Mouse (Mus musculus): ENCODE measurements at regions not wholly inside any gene's neighbourhood (a gene's known extent, or its start where the extent isn't known, plus 50 kb on each side); places are given as distances from the start of the nearest gene placed in this dataset.

- WGBS = 92% methylated on average over 3 of the region's 3 CpGs
- Histone ChIP-seq H3K36me3 (no peaks in the 10 kb centered on the region), H3K9ac (no peak overlapping the region), H3K4me2 (no peak overlapping the region), H3K4me1 (replicated peaks) (peaks cover 4% of the 10 kb centered on the region; the same call in 1 of the 2 replicates), H3K27me3 (no peaks in the 10 kb centered on the region), H3K4me3 (no peak overlapping the region), H3K27ac (replicated peaks) (no peak overlapping the region), H3K9me3 (peaks cover 5% of the 10 kb centered on the region; the same call in 1 of the 2 replicates)
- ATAC-seq (ENCODE audit: low read depth) = no peak
These were observed 53.9 kb upstream of the Maml3 start for GRCm38 (mm10) chr3:52158788-52159260.

DNA sequence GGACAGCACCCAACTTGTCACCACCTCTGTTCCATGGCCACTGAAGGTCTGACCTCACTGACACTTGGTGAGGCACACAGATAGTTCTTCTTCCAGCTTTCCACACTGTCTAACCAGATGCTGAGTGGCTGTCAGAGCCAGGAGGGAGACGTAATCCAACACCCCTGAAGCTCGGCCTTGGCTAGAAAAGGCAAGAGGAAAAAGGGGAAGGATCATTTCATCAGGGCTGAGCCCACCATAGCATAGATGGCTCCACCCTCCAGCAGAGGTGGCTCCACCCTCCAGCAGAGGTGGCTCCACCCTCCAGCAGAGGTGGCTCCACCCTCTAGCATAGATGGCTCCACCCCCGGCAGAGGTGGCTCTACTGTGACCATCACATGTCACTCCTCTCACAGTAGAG, 56.8 kb upstream of the Maml3 start:
- no peak overlapping the region for H3K4me2 ChIP-seq
- no peaks in the 10 kb centered on the region for H3K27me3 ChIP-seq
- H3K36me3 ChIP-seq = no peaks in the 10 kb centered on the region
- 74% methylated on average over 3 of the region's 3 CpGs for WGBS
- peaks cover 10% of the 10 kb centered on the region; the same call in 1 of the 2 replicates for H3K4me1 ChIP-seq (replicated peaks)
- ATAC-seq (ENCODE audit: low read depth) = no peak
- H3K9me3 ChIP-seq = no peaks in the 10 kb centered on the region
- no peak overlapping the region for H3K9ac ChIP-seq
- H3K4me3 ChIP-seq = no peak overlapping the region
- no peak overlapping the region for H3K27ac ChIP-seq (replicated peaks)

GRCm38 (mm10) chr3:52163990-52164389, 59.1 kb upstream of the Maml3 start:
- peak overlapping the region; percentile 47 for H3K4me2 ChIP-seq
- no peaks in the 10 kb centered on the region for H3K9me3 ChIP-seq
- WGBS = 42% methylated on average over 16 of the region's 16 CpGs
- no peaks in the 10 kb centered on the region for H3K27me3 ChIP-seq
- H3K36me3 ChIP-seq = no peaks in the 10 kb centered on the region
- H3K4me1 ChIP-seq (replicated peaks) = peaks cover 10% of the 10 kb centered on the region; the same call in 1 of the 2 replicates
- peak; percentile 27 for ATAC-seq (ENCODE audit: low read depth)
- no peak overlapping the region for H3K27ac ChIP-seq (replicated peaks)
- peak overlapping the region; percentile 28 for H3K9ac ChIP-seq
- 0 out of 2 replicates have a peak overlapping the region, but pooled peaks have one; percentile 14 for H3K4me3 ChIP-seq

DNA sequence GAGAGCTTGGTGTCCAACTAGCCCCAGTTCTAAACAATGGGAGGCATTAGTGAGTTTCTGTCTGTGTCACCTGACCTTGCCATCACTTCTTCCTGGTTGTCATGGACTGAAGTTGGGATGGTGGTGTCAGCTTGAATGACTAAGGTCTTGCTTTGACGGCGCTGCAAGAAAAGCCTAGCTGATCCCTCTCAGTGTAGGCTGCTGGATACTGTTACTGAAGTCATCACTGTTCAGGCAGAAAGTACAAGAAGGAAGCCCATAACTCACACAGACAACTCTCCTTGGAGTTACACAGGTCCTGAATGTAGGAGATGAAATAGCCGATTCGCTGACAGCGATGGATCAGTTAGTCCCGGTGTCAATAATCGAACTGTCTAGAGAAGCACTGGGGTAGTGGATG, 62.5 kb upstream of the Maml3 start:
- no peak overlapping the region for H3K4me3 ChIP-seq
- ATAC-seq (ENCODE audit: low read depth) = no peak
- 90% methylated on average over 7 of the region's 7 CpGs for WGBS

DNA sequence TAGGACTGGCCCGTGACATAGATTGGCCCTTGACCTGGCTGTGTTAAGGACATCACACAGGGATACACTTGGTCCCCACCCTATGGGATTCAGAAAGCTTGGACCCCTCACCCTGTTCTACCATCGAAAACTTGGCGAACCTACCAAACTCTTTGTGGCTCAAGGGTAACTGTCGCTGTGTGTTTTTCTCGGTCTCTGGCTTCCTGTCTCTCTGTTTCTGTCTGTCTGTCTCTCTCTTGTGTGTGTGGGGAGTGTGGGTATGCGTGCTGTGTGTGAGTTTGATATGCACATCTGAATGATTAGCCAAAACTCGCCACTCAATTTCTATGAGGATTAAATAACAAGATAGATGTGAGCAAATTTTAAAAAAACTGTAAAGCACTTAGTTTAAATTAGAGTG, 66.0 kb upstream of the Maml3 start:
- 93% methylated on average over 7 of the region's 7 CpGs for WGBS
- no peaks in the 10 kb centered on the region for H3K9me3 ChIP-seq
- H3K27me3 ChIP-seq = no peaks in the 10 kb centered on the region
- H3K36me3 ChIP-seq = no peaks in the 10 kb centered on the region
- no peak overlapping the region for H3K4me2 ChIP-seq
- H3K4me3 ChIP-seq = no peak overlapping the region
- no peak overlapping the region for H3K27ac ChIP-seq (replicated peaks)
- no peak for ATAC-seq (ENCODE audit: low read depth)
- H3K4me1 ChIP-seq (replicated peaks) = peaks cover 3% of the 10 kb centered on the region; the same call in 1 of the 2 replicates
- H3K9ac ChIP-seq = no peak overlapping the region

More for the DNA sequence above, 62.5 kb upstream of the Maml3 start:
- no peaks in the 10 kb centered on the region for H3K36me3 ChIP-seq
- no peak overlapping the region for H3K9ac ChIP-seq
- H3K4me2 ChIP-seq = no peak overlapping the region
- peaks cover 10% of the 10 kb centered on the region; the same call in 1 of the 2 replicates for H3K4me1 ChIP-seq (replicated peaks)
- H3K9me3 ChIP-seq = no peaks in the 10 kb centered on the region
- no peaks in the 10 kb centered on the region for H3K27me3 ChIP-seq
- H3K27ac ChIP-seq (replicated peaks) = no peak overlapping the region

DNA sequence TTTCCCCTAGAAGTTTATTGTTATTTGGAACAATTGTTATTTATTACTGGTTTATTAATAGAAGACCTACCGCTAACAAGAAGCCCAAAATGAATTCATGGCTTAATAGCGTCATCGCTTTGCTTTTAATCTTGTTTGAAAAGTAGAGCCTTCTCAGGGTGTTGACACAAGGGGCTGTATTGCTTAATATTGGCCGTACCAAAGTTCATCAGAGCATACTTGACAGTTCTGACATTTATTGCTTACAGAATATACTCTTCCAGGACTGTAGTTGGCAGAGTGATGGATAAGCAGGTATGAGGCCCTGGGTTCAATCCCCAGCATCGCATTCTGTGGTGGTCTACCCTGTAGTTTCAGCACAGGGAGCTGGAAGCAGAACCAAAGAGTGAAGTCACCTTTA, 66.4 kb upstream of the Maml3 start:
- H3K4me2 ChIP-seq = no peak overlapping the region

GRCm38 (mm10) chr3:52173490-52173889, 68.6 kb upstream of the Maml3 start:
- Histone ChIP-seq H3K4me1 (replicated peaks) (peaks cover 11% of the 10 kb centered on the region), H3K4me2 (no peak overlapping the region), H3K27me3 (no peaks in the 10 kb centered on the region), H3K27ac (replicated peaks) (no peak overlapping the region), H3K36me3 (no peaks in the 10 kb centered on the region), H3K9me3 (no peaks in the 10 kb centered on the region), H3K4me3 (no peak overlapping the region), H3K9ac (no peak overlapping the region)
- WGBS = 73% methylated on average over 1 of the region's 1 CpGs
- ATAC-seq (ENCODE audit: low read depth) = no peak

More for the DNA sequence above, 66.4 kb upstream of the Maml3 start:
- H3K27ac ChIP-seq (replicated peaks) = no peak overlapping the region
- no peak overlapping the region for H3K4me3 ChIP-seq
- WGBS = 89% methylated on average over 5 of the region's 5 CpGs
- peaks cover 7% of the 10 kb centered on the region; the same call in 1 of the 2 replicates for H3K4me1 ChIP-seq (replicated peaks)
- H3K27me3 ChIP-seq = no peaks in the 10 kb centered on the region
- ATAC-seq (ENCODE audit: low read depth) = no peak
- H3K9ac ChIP-seq = no peak overlapping the region
- no peaks in the 10 kb centered on the region for H3K9me3 ChIP-seq
- no peaks in the 10 kb centered on the region for H3K36me3 ChIP-seq

DNA sequence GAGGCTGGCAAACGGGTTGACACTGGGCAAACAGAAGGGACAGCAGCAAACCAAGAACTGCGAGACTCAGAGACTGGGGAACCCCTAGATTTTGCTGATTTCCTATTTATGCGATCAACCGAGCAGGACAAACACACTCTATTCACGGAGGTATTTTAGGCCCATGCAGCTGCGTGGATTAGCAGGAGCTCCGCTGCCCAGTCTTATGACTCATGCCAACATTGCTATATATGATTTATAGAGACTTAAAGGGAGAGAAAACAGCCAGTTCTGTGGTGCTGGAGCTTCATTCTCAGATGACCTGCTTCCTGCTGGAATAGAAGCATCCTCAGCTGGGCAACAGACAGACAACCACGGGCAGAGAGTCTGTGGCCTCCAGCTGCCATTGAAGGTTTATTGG, 71.2 kb upstream of the Maml3 start:
- H3K27ac ChIP-seq (replicated peaks) = no peak overlapping the region
- peaks cover 37% of the 10 kb centered on the region for H3K4me1 ChIP-seq (replicated peaks)
- no peak overlapping the region for H3K4me2 ChIP-seq
- 61% methylated on average over 8 of the region's 8 CpGs for WGBS
- no peak overlapping the region for H3K4me3 ChIP-seq
- H3K27me3 ChIP-seq = no peaks in the 10 kb centered on the region
- H3K9me3 ChIP-seq = no peaks in the 10 kb centered on the region
- H3K36me3 ChIP-seq = no peaks in the 10 kb centered on the region
- H3K9ac ChIP-seq = no peak overlapping the region
- no peak for ATAC-seq (ENCODE audit: low read depth)

GRCm38 (mm10) chr3:52178851-52179250, 74.0 kb upstream of the Maml3 start:
- H3K4me3 ChIP-seq = 0 out of 2 replicates have a peak overlapping the region, but pooled peaks have one; percentile 0
- no peaks in the 10 kb centered on the region for H3K36me3 ChIP-seq
- 13% methylated on average over 9 of the region's 9 CpGs for WGBS
- peaks cover 46% of the 10 kb centered on the region for H3K4me1 ChIP-seq (replicated peaks)
- no peak for ATAC-seq (ENCODE audit: low read depth)
- no peaks in the 10 kb centered on the region for H3K27me3 ChIP-seq
- peak overlapping the region; percentile 92 for H3K27ac ChIP-seq (replicated peaks)
- peak overlapping the region; percentile 45 for H3K4me2 ChIP-seq
- H3K9me3 ChIP-seq = no peaks in the 10 kb centered on the region
- peak overlapping the region; percentile 62 for H3K9ac ChIP-seq

- Histone ChIP-seq H3K27me3 (no peaks in the 10 kb centered on the region), H3K36me3 (no peaks in the 10 kb centered on the region), H3K9me3 (no peaks in the 10 kb centered on the region), H3K9ac (peak overlapping the region; percentile 62), H3K4me1 (replicated peaks) (peaks cover 54% of the 10 kb centered on the region), H3K4me3 (0 out of 2 replicates have a peak overlapping the region, but pooled peaks have one; percentile 0), H3K27ac (replicated peaks) (peak overlapping the region; percentile 92), H3K4me2 (peak overlapping the region; percentile 45)
- under 1% methylated on average over 12 of the region's 12 CpGs for WGBS
- ATAC-seq (ENCODE audit: low read depth) = peak; percentile 87
These were observed 74.8 kb upstream of the Maml3 start for GRCm38 (mm10) chr3:52179686-52180085.

DNA sequence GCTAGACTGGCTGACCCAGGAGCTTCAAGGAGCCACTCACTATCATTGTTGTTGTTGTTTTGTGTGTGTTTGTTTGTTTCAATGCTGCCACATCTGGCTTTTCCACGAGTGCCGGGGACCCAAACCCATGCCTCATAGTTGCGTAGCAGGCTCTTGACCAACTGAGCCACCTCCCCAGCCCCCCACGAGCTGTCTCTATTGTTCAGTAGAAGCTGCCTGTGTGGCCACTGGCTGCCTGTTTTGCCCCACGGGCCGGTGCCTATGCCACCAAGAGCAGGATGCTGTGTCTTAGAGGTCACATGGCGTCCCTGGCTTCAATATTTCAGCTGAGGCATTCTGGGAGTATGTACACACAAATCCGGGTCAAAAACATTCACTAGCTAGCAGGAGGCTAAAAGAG, 75.4 kb upstream of the Maml3 start:
- Histone ChIP-seq H3K9me3 (no peaks in the 10 kb centered on the region), H3K4me2 (peak overlapping the region; percentile 45), H3K36me3 (no peaks in the 10 kb centered on the region), H3K9ac (peak overlapping the region; percentile 31; the same call in 1 of the 2 replicates), H3K27me3 (no peaks in the 10 kb centered on the region), H3K4me3 (no peak overlapping the region), H3K27ac (replicated peaks) (peak overlapping the region; percentile 92), H3K4me1 (replicated peaks) (peaks cover 60% of the 10 kb centered on the region)
- peak; percentile 24 for ATAC-seq (ENCODE audit: low read depth)
- 16% methylated on average over 8 of the region's 8 CpGs for WGBS

GRCm38 (mm10) chr3:52180785-52181184, 75.9 kb upstream of the Maml3 start:
- Histone ChIP-seq H3K27me3 (no peaks in the 10 kb centered on the region), H3K36me3 (no peaks in the 10 kb centered on the region), H3K9ac (peak overlapping the region; percentile 31; the same call in 1 of the 2 replicates), H3K4me1 (replicated peaks) (peaks cover 59% of the 10 kb centered on the region), H3K4me2 (peak overlapping the region; percentile 45), H3K4me3 (no peak overlapping the region), H3K27ac (replicated peaks) (peak overlapping the region; percentile 92), H3K9me3 (no peaks in the 10 kb centered on the region)
- WGBS = 18% methylated on average over 10 of the region's 10 CpGs
- peak; percentile 55 for ATAC-seq (ENCODE audit: low read depth)

All from neural tube, embryonic 13.5 days (tissue).